Mouse (Mus musculus) liver, adult (tissue): ENCODE measurements around the gene Sh3tc1.

Experiments
- GATA4 ChIP-seq: IDR thresholded peaks from 2 replicates; pipeline ENCODE4 v1.6.1; 2014; ENCODE audit warnings: mild to moderate bottlenecking, low read length; ENCODE audit not compliant: insufficient replicate concordance

Gene Sh3tc1

DNA sequence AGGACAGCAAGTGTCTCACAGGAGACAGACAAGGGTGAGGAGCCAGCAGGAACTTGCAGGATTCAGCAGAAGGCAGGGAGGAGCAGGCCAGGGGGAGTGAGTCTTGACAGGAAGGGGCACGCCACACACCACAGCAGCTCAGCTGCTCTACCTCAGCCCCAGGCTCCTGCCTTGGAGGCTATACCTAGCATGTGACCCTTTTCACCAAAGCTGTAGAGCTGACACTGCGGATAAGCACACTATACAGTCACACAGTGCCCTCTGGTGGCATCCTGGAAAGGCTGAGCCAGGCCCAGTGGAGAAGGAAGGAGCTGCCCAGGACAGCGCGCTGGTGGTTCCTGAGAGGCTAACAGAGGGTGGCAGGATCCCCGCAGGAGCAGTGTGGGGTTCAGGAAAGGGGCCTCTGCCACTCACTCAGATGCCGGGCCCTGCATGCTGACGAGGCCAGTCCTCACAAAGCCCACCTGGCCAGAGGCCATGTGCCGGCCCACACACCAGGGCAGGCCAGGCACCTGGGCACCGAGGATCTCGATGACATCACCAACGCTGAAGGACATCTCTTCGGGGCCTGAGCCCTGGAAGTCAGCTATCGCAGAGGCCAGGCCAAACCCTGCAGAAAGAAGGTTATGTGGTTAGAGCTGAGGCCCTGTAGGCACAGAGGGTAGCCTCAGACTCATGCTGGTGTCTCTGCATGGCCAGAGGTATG, 26.0 kb downstream of the Sh3tc1 start:
- no peak for TF ChIP-seq GATA4

- TF ChIP-seq GATA4 = no peak
Observed at GRCm38 (mm10) chr5:35712517-35712916, 27.3 kb downstream of the Sh3tc1 start.

DNA sequence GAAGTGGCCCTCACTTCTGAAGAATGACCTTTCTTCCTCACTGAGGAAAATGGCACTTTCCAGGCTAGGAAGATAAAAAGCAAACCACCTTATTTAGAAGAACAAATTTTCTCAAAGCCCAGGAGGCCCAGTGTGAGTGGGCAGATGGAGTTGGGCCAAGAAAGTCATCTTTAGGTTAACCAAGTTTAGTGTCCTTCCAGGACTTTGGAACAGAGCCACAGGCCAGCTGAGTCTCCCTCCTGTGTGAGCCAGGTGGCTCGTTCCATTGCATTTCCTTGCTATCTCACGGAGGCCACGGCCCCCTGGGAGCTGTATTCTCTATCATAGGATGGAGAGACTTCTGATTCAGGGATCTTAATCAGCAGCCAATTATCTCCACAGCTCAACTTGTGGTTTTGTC, 28.9 kb downstream of the Sh3tc1 start:
- no peak for TF ChIP-seq GATA4

DNA sequence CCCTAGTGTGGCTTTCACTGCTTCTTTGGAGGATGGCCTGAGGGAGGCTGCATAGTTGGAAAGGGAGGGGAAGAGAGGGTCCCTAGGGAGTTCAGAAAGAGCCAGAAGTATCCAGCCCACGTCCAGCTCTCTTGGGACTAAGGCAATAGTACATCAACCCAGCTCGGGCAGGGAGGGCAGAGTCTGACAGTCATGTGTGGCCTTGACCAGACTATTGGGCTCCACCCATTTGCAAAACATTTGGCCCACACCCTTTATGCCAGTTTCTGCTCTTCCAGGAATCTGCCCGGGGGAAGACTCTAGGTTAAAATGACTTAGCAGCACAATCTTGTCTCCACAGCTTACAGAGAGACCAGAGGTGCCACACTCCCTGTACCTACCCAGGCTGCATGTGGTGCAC, 29.3 kb downstream of the Sh3tc1 start:
- TF ChIP-seq GATA4 = no peak

- no peak for TF ChIP-seq GATA4
Observed at GRCm38 (mm10) chr5:35705411-35705810, 34.4 kb downstream of the Sh3tc1 start.

DNA sequence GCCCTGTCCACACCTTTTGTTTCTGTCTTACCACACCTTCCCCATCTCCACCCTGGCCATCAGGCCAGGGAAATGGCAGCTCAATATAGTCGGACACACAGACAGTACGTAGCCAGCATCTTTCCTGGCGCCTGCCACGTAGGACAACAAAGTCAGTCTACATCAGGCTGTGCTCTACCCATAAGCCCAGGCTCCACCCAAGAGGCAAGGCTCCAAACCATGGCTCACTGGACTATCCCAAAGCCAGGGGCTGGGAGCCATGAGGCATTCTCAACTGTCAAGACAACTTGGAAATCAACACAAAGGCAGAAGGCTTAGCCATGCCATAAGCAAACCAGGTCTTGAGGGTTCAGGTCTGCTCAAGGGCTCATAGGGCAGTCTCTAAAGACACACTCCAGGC, 36.0 kb downstream of the Sh3tc1 start:
- TF ChIP-seq GATA4 = no peak

GRCm38 (mm10) chr5:35703183-35703582, 36.6 kb downstream of the Sh3tc1 start:
- TF ChIP-seq GATA4 = no peak

DNA sequence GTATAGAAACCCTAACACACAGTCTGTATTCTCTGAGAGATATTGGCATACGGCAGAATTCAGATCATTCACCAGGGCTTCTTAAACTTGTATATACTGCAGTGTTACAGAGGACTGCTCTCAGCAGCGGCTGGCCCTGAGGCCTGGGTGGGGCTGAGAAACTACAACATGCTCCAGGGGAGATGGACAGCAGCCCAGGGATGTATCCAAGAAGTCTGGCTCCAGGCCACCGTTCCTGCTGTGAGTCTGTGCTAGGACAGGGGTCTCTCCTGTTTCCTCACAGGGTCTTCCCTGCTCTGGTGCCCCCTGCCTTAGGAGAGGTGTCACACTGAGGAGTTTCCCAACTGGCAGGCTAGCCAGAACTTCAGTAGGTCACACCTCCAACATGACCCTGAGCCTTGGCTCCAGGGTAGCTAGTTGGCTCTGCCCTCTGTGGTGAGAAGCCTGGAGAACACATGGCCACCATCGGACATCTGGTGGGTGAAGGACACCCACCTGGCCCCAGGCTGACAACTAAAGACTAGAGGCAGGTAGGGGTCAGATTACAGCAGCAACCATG, 37.1 kb downstream of the Sh3tc1 start:
- no peak for TF ChIP-seq GATA4

- TF ChIP-seq GATA4 = no peak
Observed at GRCm38 (mm10) chr5:35701042-35701441, 38.7 kb downstream of the Sh3tc1 start.

DNA sequence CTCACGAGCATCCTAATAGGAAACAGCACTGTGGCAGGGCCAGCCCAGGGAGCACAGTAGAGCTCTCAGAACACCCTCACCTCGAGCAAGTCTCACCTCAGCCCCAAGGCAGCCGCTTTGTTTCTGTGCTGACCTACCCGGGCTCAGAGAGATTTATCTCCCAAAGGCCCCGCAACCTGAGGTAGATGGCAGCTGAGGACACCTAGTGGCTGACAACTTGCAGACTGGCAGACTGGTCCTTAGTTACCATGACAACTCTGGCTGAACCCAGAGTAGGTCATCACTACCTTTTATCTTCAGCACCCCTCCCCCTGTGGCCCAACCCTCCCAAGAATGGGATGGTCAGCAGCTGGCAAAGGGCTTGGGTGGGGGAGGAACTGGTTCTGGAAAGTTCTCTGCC, 44.0 kb downstream of the Sh3tc1 start:
- no peak for TF ChIP-seq GATA4

- no peak for TF ChIP-seq GATA4
Observed at GRCm38 (mm10) chr5:35693638-35694037, 46.1 kb downstream of the Sh3tc1 start.

GRCm38 (mm10) chr5:35691246-35691645, 48.5 kb downstream of the Sh3tc1 start:
- TF ChIP-seq GATA4 = no peak

GRCm38 (mm10) chr5:35690485-35691165, 49.2 kb downstream of the Sh3tc1 start:
- TF ChIP-seq GATA4 = no peak

DNA sequence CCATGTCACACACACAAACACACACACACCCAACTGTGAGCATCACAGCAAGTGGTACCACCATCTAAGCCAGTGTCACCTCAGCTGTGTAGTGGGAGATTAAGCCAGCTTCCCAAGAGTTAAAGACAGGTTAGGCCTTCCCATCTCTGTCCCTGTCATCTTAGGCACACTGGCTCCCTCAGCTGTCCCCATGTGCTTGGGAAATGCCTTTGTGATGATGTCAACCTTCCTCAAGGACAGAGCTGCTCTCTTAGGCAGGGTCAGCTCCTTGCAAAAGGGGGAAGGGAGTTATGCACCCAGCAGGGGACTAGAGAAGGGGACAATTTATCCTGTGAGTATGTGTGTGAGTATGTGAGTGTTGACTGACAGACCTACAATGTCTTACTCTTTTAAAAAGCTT, 50.4 kb downstream of the Sh3tc1 start:
- TF ChIP-seq GATA4 = no peak

GRCm38 (mm10) chr5:35688851-35689250, 50.9 kb downstream of the Sh3tc1 start:
- TF ChIP-seq GATA4 = no peak

DNA sequence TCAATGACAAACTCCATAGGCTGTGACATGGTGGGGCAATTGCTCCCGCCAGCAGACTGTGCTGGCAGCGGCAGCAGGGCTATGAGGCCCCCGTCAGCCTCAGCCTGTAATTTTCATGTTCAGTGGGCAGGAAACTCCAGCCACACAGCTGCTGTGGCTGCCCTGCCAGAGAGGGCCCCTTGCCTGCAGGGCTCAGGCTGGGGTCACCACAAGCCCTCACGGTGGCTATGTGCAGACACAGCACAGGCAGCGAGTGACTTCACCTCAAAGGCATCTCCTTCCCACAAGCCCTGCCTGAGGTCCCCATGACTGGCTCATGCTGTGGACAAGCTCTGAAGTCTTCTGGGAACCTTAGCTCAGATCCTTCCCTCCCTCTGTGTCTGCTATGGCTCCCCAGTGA, 52.7 kb downstream of the Sh3tc1 start:
- no peak for TF ChIP-seq GATA4
